Mouse (Mus musculus) heart, postnatal 0 days (tissue): ENCODE measurements around the gene Tfcp2l1.

Experiments used
- CTCF ChIP-seq: IDR thresholded peaks from 2 replicates; pipeline ENCODE4 v1.5.1; 2016; ENCODE audit warnings: antibody characterized with exemption, control low read depth, low read depth
- EP300 ChIP-seq: IDR thresholded peaks from 2 replicates; pipeline ENCODE4 v1.6.1; 2016; ENCODE audit warnings: antibody characterized with exemption, low read depth

GRCm38 (mm10) chr1:118681980-118682379 is 54.2 kb downstream of the Tfcp2l1 start:
- TF ChIP-seq CTCF (no peak), EP300 (no peak)
